Comparison of ENCODE assay signal across 8 mouse cellular contexts in genomic region chr11:11965501-11966125, GRCm38 (mm10).
DNase-seq lines count a peak whose midpoint lies in the region; ATAC-seq and TF ChIP-seq lines count a peak whose summit lies in the region.

No protein-coding gene starts in this region.

- no peak for TF ChIP-seq CTCF in gastrocnemius, adult 2 months (IDR thresholded peaks at IDR 0.05)
- no peak for TF ChIP-seq CTCF in kidney, adult 2 months (conservative IDR thresholded peaks at IDR 0.05; ENCODE audit: insufficient read depth, insufficient read length, low read depth, low read length)
- TF ChIP-seq CTCF in lung, postnatal 0 days (IDR thresholded peaks at IDR 0.05), result no peak

- DNase-seq in cerebellum, adult 9-11 months, result no peak
- DNase-seq in gastrocnemius, adult 2 months, result peak; percentile 96
- peak; percentile 94 for DNase-seq in kidney, adult 2 months
- DNase-seq in lung, postnatal 0 days (ENCODE audit: low spot score), result peak; percentile 49
- DNase-seq in right cerebral cortex, adult 18-20 months, result no peak
- no peak for DNase-seq in right cerebral cortex, postnatal 4 days
- DNase-seq in right cerebral cortex, postnatal 14 days, result no peak

- no peak for TF ChIP-seq POLR2A in kidney, adult 2 months (IDR thresholded peaks at IDR 0.05; ENCODE audit: low read depth, low read length)

- TF ChIP-seq EP300 in lung, postnatal 0 days (IDR thresholded peaks at IDR 0.05), result no peak

- ATAC-seq in cerebellum, adult (ENCODE audit: insufficient number of reproducible peaks, low FRiP score, low TSS enrichment), result 0 out of 2 replicates have a peak, but pooled peaks have one; percentile 24
- ATAC-seq in lung, postnatal 0 days, result peak; percentile 56

- WGBS in kidney, adult 2 months, result 32% methylated on average over 12 of the region's 12 CpGs
- WGBS in lung, postnatal 0 days, result 40% methylated on average over 12 of the region's 12 CpGs

- peak overlapping the region; percentile 25; the same call in 1 of the 2 replicates for H3K4me3 ChIP-seq in gastrocnemius, adult 2 months
- H3K4me3 ChIP-seq in kidney, adult 2 months (ENCODE audit: insufficient read depth, low read depth, low read length), result no peak overlapping the region
- no peak overlapping the region for H3K4me3 ChIP-seq in lung, postnatal 0 days (ENCODE audit: low read depth, low read length)

- peak overlapping the region; percentile 95 for H3K27ac ChIP-seq in gastrocnemius, adult 2 months
- peak overlapping the region; percentile 6; the same call in 1 of the 2 replicates for H3K27ac ChIP-seq in kidney, adult 2 months (ENCODE audit: insufficient read depth, low read depth, low read length)
- H3K27ac ChIP-seq in lung, postnatal 0 days (ENCODE audit: low read length), result peak overlapping the region; percentile 57

- peaks cover 13% of the 10 kb centered on the region for H3K4me1 ChIP-seq in kidney, adult 2 months (ENCODE audit: control insufficient read depth, insufficient read depth, low read length)
- peaks cover 17% of the 10 kb centered on the region; the same call in 1 of the 2 replicates for H3K4me1 ChIP-seq in lung, postnatal 0 days (ENCODE audit: insufficient read depth, low read depth, low read length)

- no peaks in the 10 kb centered on the region for H3K27me3 ChIP-seq in kidney, adult 2 months (replicated peaks; ENCODE audit: control insufficient read depth, insufficient read depth, low read length)
- H3K27me3 ChIP-seq in lung, postnatal 0 days (replicated peaks; ENCODE audit: insufficient read depth, low read length), result no peaks in the 10 kb centered on the region

- no peak overlapping the region for H3K9ac ChIP-seq in lung, postnatal 0 days (replicated peaks; ENCODE audit: low read depth)

- H3K4me2 ChIP-seq in lung, postnatal 0 days (replicated peaks; ENCODE audit: low read depth, low read length), result no peak overlapping the region

- intact Hi-C loops in gastrocnemius, adult 2 months (cut with DNase I), result loop anchor here (1.0 to 2.0 kb wide), 2 partner anchors 71 to 121 kb away; no protein-coding TSS in a partner anchor

- no peaks in the 10 kb centered on the region for H3K36me3 ChIP-seq in kidney, adult 2 months (ENCODE audit: control insufficient read depth, insufficient read depth, low read length)
- 0 out of 2 replicates have a peak, but pooled peaks cover 5% of the 10 kb centered on the region for H3K36me3 ChIP-seq in lung, postnatal 0 days (ENCODE audit: insufficient read depth, low read length)

- no peaks in the 10 kb centered on the region for H3K9me3 ChIP-seq in lung, postnatal 0 days (ENCODE audit: low read length)

Comparison
In these comparisons a context has a peak if more than half of its experiments do, and no peak if none do; other contexts are left out.
1. DNase-seq: peak in gastrocnemius, adult 2 months (single experiment), kidney, adult 2 months (single experiment) and lung, postnatal 0 days (single experiment); none in cerebellum, adult 9-11 months (single experiment), right cerebral cortex, adult 18-20 months (single experiment), right cerebral cortex, postnatal 4 days (single experiment) and right cerebral cortex, postnatal 14 days (single experiment).
2. H3K27ac ChIP-seq: peak in every context shown above with its lines; median percentile 95 in gastrocnemius, adult 2 months; 57 in lung, postnatal 0 days; 6 in kidney, adult 2 months.